Mouse (Mus musculus) liver, adult (tissue): ENCODE measurements around the gene Gm20388.

ENCODE experiments used
- GATA4 ChIP-seq: IDR thresholded peaks from 2 replicates; pipeline ENCODE4 v1.6.1; 2014; ENCODE audit warnings: mild to moderate bottlenecking, low read length; ENCODE audit not compliant: insufficient replicate concordance

Gm20388 gene

GRCm38 (mm10) chr8:123966896-123967295 is 4056.3 kb downstream of the Gm20388 start:
- TF ChIP-seq GATA4 = no peak

GRCm38 (mm10) chr8:123973495-123973894 is 4062.9 kb downstream of the Gm20388 start:
- no peak for TF ChIP-seq GATA4

GRCm38 (mm10) chr8:123977499-123977898 is 4066.9 kb downstream of the Gm20388 start:
- TF ChIP-seq GATA4 = no peak

DNA sequence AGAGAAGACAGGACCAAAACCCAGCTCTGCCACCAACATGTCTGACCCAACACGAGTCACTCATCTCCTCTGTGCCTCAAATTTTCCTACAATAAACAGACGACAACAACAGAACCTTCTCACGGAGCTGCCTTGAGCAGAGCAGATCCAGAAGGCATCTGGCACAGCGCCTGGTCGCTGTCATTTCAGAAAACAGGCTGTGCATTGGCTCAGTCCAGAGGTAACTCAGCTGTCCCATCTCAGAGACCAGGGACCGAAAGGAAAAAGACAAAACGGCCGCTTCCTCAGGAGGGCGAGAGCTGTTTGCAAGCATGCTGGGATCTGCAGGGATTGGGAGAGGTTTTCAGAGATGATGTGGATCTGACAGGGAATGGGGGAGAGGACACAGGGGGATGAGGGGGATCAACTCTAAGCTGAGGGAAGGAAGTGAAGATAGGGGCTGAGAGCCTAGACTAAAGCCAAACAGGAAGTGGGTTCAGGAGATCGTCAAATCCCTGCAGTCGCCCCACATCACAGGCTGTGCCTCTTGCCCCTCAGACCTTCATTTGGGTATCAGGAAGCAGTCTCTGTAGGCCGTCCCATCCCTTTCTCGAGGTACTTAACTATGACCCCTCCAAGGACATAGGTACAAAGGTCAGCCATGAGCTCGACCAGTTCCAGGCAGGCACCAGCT is 4067.7 kb downstream of the Gm20388 start:
- no peak for TF ChIP-seq GATA4

- no peak for TF ChIP-seq GATA4
Observed at GRCm38 (mm10) chr8:123978926-123979325, 4068.3 kb downstream of the Gm20388 start.

DNA sequence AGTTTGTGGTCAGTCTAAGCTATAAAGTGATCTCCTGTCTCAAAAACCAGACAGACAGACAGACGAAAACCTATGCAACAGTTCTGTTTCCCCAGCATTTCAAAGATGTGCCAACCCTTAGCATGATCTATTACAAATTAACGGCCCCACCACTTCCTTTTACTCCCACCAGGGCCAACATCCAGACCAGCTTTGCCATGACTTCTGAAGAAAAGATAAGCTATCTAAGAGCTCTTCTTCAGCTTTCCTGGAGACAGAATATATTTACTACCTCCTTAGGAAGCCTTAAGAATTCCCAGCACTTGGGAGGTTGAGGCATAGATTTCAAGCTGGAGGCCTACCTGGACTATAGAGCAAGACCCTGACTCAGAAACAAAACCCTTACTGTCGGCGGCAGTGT is 4069.6 kb downstream of the Gm20388 start:
- no peak for TF ChIP-seq GATA4

GRCm38 (mm10) chr8:123981674-123982073 is 4071.0 kb downstream of the Gm20388 start:
- TF ChIP-seq GATA4 = no peak

DNA sequence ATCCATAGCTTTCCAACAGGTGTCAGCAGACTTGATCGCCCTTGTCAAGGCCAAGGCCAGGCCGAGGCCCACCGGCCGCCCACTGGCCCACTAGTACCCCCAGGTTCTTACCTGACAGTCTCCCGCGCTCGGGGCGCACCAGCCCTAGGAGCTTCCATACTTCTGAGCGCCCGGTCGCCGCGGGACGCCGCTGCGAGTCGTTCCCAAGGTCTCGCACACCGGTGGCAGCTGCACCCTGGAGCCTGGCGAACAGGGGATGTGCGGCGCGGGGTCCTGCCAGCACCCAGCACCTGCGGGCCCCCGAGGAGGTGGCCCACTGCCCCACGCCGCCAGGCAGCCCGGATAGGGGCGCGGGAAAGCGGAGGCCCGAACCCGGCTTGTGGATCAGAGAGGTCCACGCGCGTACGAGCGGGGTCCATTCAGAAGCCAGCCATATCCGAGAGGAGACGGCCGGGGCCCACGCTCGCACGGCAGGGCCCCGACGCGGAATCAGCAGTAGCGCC is 4071.7 kb downstream of the Gm20388 start:
- TF ChIP-seq GATA4 = no peak

GRCm38 (mm10) chr8:123982826-123983400 is 4072.3 kb downstream of the Gm20388 start, which contains the start of gene Abcb10:
Abcb10 (minus strand) TSS chr8:123983122.
- TF ChIP-seq GATA4 = peak; percentile 11; the same call in 1 of the 2 replicates

GRCm38 (mm10) chr8:123988605-123989038 is 4078.0 kb downstream of the Gm20388 start:
- peak; percentile 56; the same call in 1 of the 2 replicates for TF ChIP-seq GATA4

- no peak for TF ChIP-seq GATA4
Observed at GRCm38 (mm10) chr8:123989128-123989527, 4078.5 kb downstream of the Gm20388 start.

DNA sequence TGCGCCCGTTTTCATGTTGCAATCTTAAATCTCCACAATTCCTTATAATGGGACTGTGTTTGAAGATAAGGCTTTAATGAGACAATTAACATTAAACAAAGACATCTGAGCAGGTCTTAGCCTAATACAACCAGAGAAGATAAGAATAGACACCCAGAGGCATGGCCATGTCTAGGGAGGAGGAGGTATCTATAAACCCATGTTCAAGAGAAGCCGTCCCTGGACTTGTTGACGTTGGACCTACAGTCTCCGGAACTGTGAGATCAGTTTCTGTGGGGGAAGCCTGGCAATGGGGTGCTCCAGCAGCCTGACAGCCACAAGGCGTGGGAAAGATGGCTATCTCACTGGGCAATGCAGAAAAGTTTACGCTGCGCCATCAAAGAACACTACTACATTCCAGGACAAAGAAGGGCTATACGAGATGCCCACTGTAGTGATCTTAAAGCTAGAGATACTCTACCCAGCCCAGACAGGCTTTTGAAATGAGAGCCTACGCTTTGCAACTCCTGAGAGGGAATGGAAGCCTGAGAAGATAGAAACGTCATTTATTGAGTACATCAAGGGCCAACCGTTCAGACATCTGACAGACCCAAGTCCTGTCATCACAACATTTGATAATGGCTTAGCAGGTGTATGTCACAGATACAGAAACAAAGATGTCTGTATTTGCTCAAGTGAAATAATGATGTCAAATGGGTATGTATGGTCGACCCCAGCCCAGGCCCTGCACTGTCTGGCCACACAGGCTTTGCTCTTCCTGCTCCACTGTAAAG is 4079.8 kb downstream of the Gm20388 start:
- TF ChIP-seq GATA4 = no peak

GRCm38 (mm10) chr8:123992587-123992986 is 4081.9 kb downstream of the Gm20388 start:
- TF ChIP-seq GATA4 = no peak

GRCm38 (mm10) chr8:123993597-123993996 is 4083.0 kb downstream of the Gm20388 start:
- no peak for TF ChIP-seq GATA4

DNA sequence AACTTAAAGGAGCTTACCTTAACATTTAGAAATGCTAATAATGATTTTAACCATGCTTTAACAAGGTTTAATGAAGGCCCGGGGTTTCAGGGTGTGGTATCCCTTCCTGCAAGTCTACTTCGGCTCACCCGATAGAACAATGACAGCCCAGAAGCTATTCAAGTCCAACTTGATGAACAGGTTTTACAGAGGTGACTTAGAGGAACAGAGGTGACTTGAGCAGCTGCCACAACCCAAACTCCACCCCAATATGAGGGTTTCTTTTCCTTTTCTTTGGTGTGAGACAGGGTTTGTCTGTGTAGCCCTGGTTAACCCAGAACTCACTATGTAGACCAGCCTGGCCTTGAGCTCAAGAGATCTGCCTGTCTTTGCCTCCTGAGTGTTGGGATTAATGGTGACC is 4083.4 kb downstream of the Gm20388 start:
- no peak for TF ChIP-seq GATA4

DNA sequence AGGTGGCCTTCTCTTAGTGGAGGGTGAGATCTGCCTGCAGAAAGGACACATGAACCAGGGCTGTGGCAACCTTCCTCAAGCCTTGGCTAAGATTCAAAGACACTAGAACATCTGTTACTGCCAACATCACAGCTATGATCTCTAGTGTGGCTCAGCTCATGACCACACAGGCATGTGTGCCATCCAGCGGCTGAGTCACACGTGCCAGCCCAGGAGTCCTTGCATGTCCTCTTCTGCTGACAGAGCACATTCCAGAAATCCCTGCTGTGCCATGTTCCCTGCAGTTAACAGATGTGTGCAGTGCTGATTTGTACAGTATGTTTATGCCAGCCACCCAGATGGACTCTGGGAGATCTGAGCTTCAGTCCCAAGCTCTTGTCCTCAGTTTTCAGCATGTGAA is 4088.9 kb downstream of the Gm20388 start:
- TF ChIP-seq GATA4 = no peak
